Mouse (Mus musculus) spleen, postnatal 4 days (tissue): Measurements from ENCODE around the gene Vwa3b.
A peak's percentile ranks its signal among the peaks of the same experiment; 100 is the strongest.

Source experiments
- DNase-seq, 2 experiments: peaks; one replicate each; pipeline ENCODE4 v3.0.0; 2022; ENCODE audit warnings: low spot score in 2 of 2

Vwa3b gene

GRCm38 (mm10) chr1:37117964-37118363, 91.6 kb downstream of the Vwa3b start:
- no peak for DNase-seq

- no peak for DNase-seq
These were observed 95.9 kb downstream of the Vwa3b start for GRCm38 (mm10) chr1:37122306-37122705.

DNA sequence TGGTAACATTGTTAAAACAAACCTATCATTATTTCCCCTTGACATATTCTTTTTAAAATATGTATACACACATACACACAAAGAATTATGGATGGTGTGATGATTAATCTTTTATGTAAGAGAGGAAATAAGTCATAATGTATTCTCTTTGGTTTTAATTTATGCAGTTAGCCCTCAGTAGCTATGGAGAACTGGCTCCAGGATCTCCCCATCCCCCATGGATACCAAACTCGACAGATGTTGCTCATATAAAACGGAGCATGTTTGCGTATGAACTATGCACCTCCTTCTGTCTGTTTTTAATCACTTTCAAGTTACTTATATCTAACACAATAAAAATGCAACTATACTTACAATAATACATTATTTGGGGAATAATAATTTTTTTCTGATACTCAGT, 96.4 kb downstream of the Vwa3b start:
- DNase-seq, result no peak

GRCm38 (mm10) chr1:37124696-37125349, 98.4 kb downstream of the Vwa3b start:
- DNase-seq, result no peak

GRCm38 (mm10) chr1:37130012-37130570, 103.7 kb downstream of the Vwa3b start:
- no peak for DNase-seq

- DNase-seq, result no peak
These were observed 104.8 kb downstream of the Vwa3b start for GRCm38 (mm10) chr1:37131146-37131545.

- no peak for DNase-seq
These were observed 106.0 kb downstream of the Vwa3b start for GRCm38 (mm10) chr1:37132433-37132832.

DNA sequence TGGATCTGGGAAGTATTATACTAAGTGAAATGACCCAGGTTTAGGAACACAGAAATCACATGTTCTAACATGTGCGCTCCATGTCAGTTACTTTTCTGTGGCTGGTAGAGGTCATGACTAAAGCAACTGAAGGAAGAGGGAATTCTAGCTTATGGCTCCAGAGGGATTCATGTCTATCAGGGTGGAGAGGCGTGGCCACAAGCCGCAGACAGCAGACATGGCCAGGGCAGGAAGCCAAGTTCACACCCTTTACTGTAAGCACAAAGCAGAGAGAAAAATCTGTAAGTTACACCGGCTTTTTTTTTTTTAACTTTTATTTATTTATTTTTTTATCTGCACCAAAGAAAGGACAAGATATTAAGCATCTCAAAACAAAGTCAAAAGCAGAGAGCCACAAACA, 119.6 kb downstream of the Vwa3b start:
- no peak for DNase-seq

DNA sequence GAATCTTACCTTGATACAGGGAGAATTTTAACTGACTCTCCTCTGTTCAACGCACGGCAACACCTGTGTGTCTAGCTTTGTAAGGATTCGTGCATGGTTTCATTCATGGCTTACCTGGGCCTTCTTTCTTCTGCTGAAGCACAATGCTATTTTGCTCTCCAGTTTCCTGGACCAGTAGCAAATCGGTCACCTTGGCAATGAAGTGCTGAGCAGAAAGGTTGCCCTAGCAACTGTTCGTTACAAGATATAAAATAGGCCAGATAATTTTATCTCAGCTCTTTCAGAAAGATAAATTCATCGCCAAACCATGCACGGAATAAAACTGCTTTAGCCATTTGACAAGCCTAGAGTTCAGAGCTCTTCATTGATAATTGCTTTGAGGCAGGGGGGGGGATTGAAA, 123.5 kb downstream of the Vwa3b start:
- DNase-seq, result no peak

DNA sequence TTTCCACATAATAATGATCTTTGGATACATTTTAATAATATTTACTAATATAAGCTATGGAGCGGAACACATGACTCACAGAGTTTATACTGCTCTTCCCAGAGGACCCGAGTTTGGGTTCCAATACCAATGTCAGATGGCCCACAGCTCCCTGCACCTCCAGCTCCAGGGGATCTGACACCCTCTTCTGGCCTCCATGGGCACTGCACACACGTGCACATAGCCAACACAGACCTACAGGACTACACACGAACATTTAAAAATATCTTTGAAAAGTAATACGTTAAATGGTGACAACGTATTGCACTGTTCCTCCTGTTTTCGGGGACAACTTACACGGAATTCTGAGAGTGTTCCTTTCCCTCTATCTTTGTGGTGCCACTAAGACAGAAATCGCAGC, 125.5 kb downstream of the Vwa3b start:
- DNase-seq, result no peak

DNA sequence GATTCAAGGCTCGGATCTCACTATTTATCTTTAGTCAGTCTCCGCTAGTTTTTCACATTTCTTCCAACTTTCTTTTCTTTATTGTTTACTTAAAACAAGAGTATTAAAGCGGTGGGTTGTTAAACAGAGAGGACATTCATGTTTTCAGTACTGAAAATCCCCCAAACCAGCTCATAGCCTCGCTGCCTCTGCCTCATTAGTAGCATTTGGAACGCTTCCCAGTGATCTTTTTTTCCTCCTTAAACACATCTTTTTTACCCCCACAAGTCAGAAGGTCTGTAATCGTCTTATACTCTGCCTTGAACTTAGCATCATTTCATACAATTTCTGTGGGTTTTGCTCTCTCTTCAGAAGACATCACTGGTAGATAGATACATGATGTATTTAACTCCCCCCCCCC, 139.7 kb downstream of the Vwa3b start:
- DNase-seq, result no peak

DNA sequence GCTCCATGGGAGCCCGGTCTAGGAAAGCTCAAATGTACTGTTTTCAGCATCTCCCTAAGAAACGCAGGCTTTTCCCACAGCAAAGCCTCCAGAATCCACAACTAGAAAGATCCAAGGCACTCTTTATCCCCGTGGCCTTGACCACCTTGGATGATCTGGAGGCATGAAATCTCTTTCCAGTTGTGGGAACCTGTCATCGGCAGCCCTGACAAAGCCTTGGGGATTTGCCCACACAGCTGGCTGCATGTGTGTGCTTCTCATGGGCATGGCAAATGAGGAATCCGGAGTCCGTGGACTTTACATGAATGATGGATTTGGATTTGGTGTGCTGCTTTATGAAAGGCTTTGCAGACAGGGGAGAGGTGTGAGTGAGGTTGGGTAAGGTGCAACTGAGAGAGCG, 141.5 kb downstream of the Vwa3b start:
- DNase-seq, result no peak

GRCm38 (mm10) chr1:37177874-37178273, 151.5 kb downstream of the Vwa3b start:
- no peak for DNase-seq

- no peak for DNase-seq
These were observed 153.5 kb downstream of the Vwa3b start for GRCm38 (mm10) chr1:37179852-37180251.

DNA sequence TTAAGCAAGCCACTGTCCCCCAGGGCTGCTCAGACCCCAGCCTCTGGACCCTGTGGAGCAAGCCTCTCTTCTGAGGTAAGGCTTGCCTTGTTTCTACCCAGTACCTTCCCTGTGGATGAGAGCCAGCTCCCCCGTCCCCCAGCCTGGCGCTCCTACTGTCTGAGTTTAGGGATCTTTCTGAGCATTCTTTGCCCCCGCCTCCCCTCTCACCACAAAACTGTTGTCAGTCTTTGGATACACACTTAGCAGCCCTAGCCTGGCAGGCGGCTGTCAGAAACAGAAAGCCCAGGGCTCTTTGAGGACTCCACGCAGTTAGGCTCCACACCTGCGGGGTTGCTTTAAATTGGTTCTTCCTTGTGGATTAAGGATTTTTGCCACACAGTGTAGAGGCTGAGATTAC, 160.7 kb downstream of the Vwa3b start:
- peak in 1 of 2 experiments; percentile 56 for DNase-seq

GRCm38 (mm10) chr1:37194607-37195006, 168.2 kb downstream of the Vwa3b start:
- no peak for DNase-seq

DNA sequence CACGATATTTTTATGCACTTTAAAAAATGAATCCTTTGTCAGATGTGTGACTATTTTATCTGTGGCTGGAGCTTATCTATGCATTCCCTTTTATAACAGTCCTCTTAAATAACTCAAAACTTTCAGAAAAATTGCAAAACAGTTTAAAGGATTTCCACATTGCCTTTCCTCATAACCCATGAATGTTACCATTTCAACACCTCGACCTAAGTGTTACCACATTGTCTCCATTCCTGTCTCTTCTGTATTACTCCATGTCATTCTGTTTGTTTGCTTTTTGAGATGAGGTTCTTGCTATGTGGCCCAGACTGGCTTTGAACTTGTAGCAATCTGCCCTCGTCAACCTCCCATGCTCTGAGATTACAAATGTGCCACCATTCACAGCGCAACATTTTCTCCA, 175.0 kb downstream of the Vwa3b start:
- no peak for DNase-seq

GRCm38 (mm10) chr1:37207743-37208142, 181.3 kb downstream of the Vwa3b start:
- DNase-seq, result no peak

DNA sequence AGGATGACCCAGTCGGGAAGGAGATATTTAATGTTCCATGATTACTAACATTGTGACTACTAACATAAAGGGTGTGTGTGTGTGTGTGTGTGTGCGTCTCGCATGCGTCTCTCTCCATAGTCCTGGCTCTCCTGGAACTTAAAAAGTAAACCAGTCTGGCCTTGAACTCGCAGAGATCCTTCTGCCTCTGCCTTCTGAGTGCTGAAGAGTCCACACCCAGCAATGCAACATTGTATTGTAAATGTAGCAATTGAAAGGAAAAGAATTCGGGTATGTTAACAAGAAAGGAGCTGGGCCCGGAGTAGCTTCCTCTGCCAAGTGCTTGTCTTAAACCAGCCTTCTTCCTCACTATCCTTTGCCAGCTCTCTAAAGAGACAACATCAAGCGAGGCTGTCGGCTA, 186.0 kb downstream of the Vwa3b start:
- DNase-seq, result no peak

GRCm38 (mm10) chr1:37214144-37214543, 187.7 kb downstream of the Vwa3b start, which contains the start of gene Cnga3:
Cnga3 (plus strand) TSS chr1:37214434.
- DNase-seq, result no peak

DNA sequence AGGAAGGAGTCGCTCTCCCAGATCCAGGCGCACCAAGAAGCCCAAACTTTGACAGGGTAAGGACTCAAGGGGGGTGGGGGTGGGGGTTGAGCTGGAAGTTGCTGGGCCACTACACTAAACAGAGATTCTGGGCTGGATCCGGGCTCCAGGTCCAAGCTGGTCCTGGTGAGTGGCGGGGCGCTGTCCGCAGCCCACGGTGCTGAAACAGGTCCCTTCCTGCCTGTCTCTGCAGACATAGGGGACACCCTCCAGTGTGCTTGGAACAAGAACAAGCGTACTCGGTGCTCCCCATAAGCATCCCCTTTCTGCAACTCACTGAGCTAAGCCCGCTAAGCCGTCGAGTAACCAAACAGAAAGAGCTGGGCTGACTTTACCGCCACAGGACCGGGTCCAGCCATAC, 192.0 kb downstream of the Vwa3b start:
- peak; percentile 23 to 73 for DNase-seq

GRCm38 (mm10) chr1:37219593-37219992, 193.2 kb downstream of the Vwa3b start:
- no peak for DNase-seq

DNA sequence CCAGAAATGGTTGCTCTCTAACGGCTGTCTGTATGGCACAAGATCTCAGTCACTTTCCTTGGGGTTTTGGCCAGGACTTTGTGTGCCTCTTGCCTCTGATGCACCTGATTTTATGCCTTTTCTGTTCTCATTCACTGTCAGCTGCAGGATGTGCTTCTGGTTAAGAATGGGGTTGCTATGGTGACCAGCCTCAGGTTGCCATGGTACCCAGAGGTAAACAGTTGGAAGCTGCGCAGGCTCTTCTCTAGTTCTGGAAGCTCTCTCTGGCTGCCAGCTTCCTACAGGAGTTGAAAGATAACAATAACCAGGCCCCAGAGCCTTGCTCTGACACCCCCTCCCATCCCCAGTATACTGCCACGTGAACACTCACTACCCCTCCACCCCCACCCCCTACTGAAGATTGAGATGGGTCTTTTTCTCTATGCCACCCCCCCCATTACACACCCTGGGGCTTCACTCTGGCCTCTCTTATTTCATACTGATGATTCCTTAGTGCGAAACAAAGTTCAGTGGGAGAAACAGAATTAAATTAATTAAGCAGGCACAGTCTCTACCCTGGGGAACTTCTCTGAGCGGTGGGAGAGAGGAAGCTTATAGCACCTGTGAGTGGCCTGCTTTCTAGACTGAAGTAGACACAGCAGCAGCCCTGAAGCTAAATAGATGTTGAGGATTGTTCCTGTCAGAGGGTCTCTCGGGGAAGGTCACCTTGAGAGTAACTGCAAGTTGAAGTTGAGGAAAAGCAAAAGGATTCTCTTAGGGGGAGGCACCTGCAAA, 193.9 kb downstream of the Vwa3b start:
- no peak for DNase-seq
